Mouse (Mus musculus) heart, postnatal 0 days (tissue): ENCODE data around the gene Esm1. TPM values are rescaled to one million over a fixed set of nuclear protein-coding genes. Genes with fewer than 3 reads are reported as not detected.

Experiments
- ATAC-seq: fragments of 200-750 bp; cut with Nextera tagmentation; 2 replicates; pipeline ENCODE4 v1.8.0; 2017; ENCODE audit warnings: low read depth, moderate number of reproducible peaks, moderate library complexity; ENCODE audit not compliant: insufficient read depth
- DNase-seq: peaks from one replicate; pipeline ENCODE4 v3.0.0-alpha.2; 2016; ENCODE audit warnings: low spot score
- H3K27ac ChIP-seq: fragments of 300-500 bp; sonication (generic); 2 replicates; pipeline ENCODE4 v1.5.1; 2014; ENCODE audit warnings: low read depth, mild to moderate bottlenecking
- H3K27me3 ChIP-seq: fragments of 300-500 bp; sonication (generic); 2 replicates; pipeline ENCODE4 v1.6.1; 2014; ENCODE audit warnings: low read length, mixed read lengths; ENCODE audit not compliant: control insufficient read depth, insufficient read depth
- H3K36me3 ChIP-seq: fragments of 300-500 bp; sonication (generic); replicated peaks from 2 replicates; pipeline ENCODE4 v1.6.1; 2014; ENCODE audit warnings: low read length, mixed read lengths; ENCODE audit not compliant: control insufficient read depth, insufficient read depth
- H3K4me1 ChIP-seq: fragments of 300-500 bp; sonication (generic); 2 replicates; pipeline ENCODE4 v1.6.1; 2014; ENCODE audit warnings: antibody characterized with exemption; ENCODE audit not compliant: control insufficient read depth, insufficient read depth
- H3K4me2 ChIP-seq: fragments of 300-500 bp; sonication (generic); 2 replicates; pipeline ENCODE4 v1.6.1; 2014; ENCODE audit warnings: low read depth, mild to moderate bottlenecking, low read length, moderate library complexity
- H3K4me3 ChIP-seq: fragments of 300-500 bp; sonication (generic); 2 replicates; pipeline ENCODE4 v1.5.1; 2014; ENCODE audit warnings: low read depth, low read length
- H3K9ac ChIP-seq: fragments of 300-500 bp; sonication (generic); replicated peaks from 2 replicates; pipeline ENCODE4 v1.6.1; 2014; ENCODE audit warnings: low read depth, low read length, mixed read lengths
- H3K9me3 ChIP-seq: fragments of 300-500 bp; sonication (generic); replicated peaks from 2 replicates; pipeline ENCODE4 v1.6.1; 2016; ENCODE audit warnings: low read length; ENCODE audit not compliant: control insufficient read depth
- CTCF ChIP-seq: IDR thresholded peaks from 2 replicates; pipeline ENCODE4 v1.5.1; 2016; ENCODE audit warnings: antibody characterized with exemption, control low read depth, low read depth
- EP300 ChIP-seq: IDR thresholded peaks from 2 replicates; pipeline ENCODE4 v1.6.1; 2016; ENCODE audit warnings: antibody characterized with exemption, low read depth
- WGBS: fragments of 180-500 bp; shearing (Covaris S2); extraction: QIAGEN DNeasy Blood & Tissue Kit; methylation state at CpG from one replicate; pipeline ENCODE4 v1.1.7; 2014; 5-methylcytosine and 5-hydroxymethylcytosine counted together
- polyA plus RNA-seq: library from polyadenylated mRNA; unstranded; fragments of >200 nt; fragmentation: Nextera tagmentation; extraction: Ambion mirVana; gene quantifications from 2 replicates; pipeline ENCODE4 v1.2.1, GENCODE M21; 2015
- total RNA-seq: library from RNA; depleted of rRNA; stranded (reverse); fragments of >200 nt; gene quantifications from 2 replicates; pipeline ENCODE4 v1.2.3, GENCODE M21; 2014; ENCODE audit warnings: low replicate concordance; rRNA removed

Gene Esm1
- total and polyA plus RNA-seq, 2 experiments from 2014 or later = 0.61 TPM; not detected in 1

- Histone ChIP-seq H3K9me3 (no peaks in the 10 kb centered on the region), H3K4me3 (no peak overlapping the region), H3K9ac (no peak overlapping the region), H3K27me3 (no peaks in the 10 kb centered on the region), H3K4me1 (no peaks in the 10 kb centered on the region), H3K36me3 (no peaks in the 10 kb centered on the region), H3K27ac (no peak overlapping the region), H3K4me2 (no peak overlapping the region)
- no peak for DNase-seq
- 80% methylated on average over 5 of the region's 5 CpGs for WGBS
- TF ChIP-seq CTCF (no peak), EP300 (no peak)
- ATAC-seq = no peak
Observed at GRCm38 (mm10) chr13:113259237-113259636, 49.8 kb downstream of the Esm1 start.

GRCm38 (mm10) chr13:113262822-113263221 is 53.4 kb downstream of the Esm1 start:
- TF ChIP-seq EP300 = no peak
- TF ChIP-seq CTCF = no peak
- Histone ChIP-seq H3K9ac (no peak overlapping the region), H3K36me3 (no peaks in the 10 kb centered on the region), H3K4me3 (no peak overlapping the region), H3K27ac (no peak overlapping the region), H3K4me2 (0 out of 2 replicates have a peak overlapping the region, but pooled peaks have one; percentile 14), H3K27me3 (0 out of 2 replicates have a peak, but pooled peaks cover 5% of the 10 kb centered on the region), H3K9me3 (no peaks in the 10 kb centered on the region), H3K4me1 (no peaks in the 10 kb centered on the region)
- WGBS = 51% methylated on average over 12 of the region's 12 CpGs
- no peak for ATAC-seq
- no peak for DNase-seq

- no peak overlapping the region for H3K9ac ChIP-seq
- 0 out of 2 replicates have a peak, but pooled peaks cover 5% of the 10 kb centered on the region for H3K27me3 ChIP-seq
- no peaks in the 10 kb centered on the region for H3K9me3 ChIP-seq
- ATAC-seq = no peak
- H3K36me3 ChIP-seq = no peaks in the 10 kb centered on the region
- peak; percentile 30 for DNase-seq
- no peaks in the 10 kb centered on the region for H3K4me1 ChIP-seq
- WGBS = 16% methylated on average over 13 of the region's 13 CpGs
- H3K4me2 ChIP-seq = no peak overlapping the region
- no peak overlapping the region for H3K27ac ChIP-seq
- no peak overlapping the region for H3K4me3 ChIP-seq
- TF ChIP-seq CTCF (peak; percentile 68), EP300 (no peak)
Observed at GRCm38 (mm10) chr13:113265257-113265656, 55.8 kb downstream of the Esm1 start.

- 20% methylated on average over 9 of the region's 9 CpGs for WGBS
- peak; percentile 56 for DNase-seq
- TF ChIP-seq CTCF (peak; percentile 85), EP300 (no peak)
- no peaks in the 10 kb centered on the region for H3K4me1 ChIP-seq
- 0 out of 2 replicates have a peak, but pooled peaks cover 5% of the 10 kb centered on the region for H3K27me3 ChIP-seq
- H3K27ac ChIP-seq = no peak overlapping the region
- no peak overlapping the region for H3K9ac ChIP-seq
- no peaks in the 10 kb centered on the region for H3K36me3 ChIP-seq
- H3K4me3 ChIP-seq = no peak overlapping the region
- peak overlapping the region; percentile 36; the same call in 1 of the 2 replicates for H3K4me2 ChIP-seq
- ATAC-seq = no peak
- H3K9me3 ChIP-seq = no peaks in the 10 kb centered on the region
Observed at GRCm38 (mm10) chr13:113266495-113266951, 57.1 kb downstream of the Esm1 start.

GRCm38 (mm10) chr13:113267204-113267603 is 57.7 kb downstream of the Esm1 start:
- TF ChIP-seq CTCF (no peak), EP300 (no peak)

More at GRCm38 (mm10) chr13:113267204-113267603, 57.7 kb downstream of the Esm1 start:
- Histone ChIP-seq H3K4me2 (no peak overlapping the region), H3K36me3 (no peaks in the 10 kb centered on the region), H3K4me3 (no peak overlapping the region), H3K9me3 (no peaks in the 10 kb centered on the region), H3K4me1 (no peaks in the 10 kb centered on the region), H3K27me3 (0 out of 2 replicates have a peak, but pooled peaks cover 5% of the 10 kb centered on the region), H3K27ac (no peak overlapping the region), H3K9ac (no peak overlapping the region)
- DNase-seq = no peak
- WGBS = 66% methylated on average over 3 of the region's 3 CpGs
- no peak for ATAC-seq

Other genes starting within 250 kb of the Esm1 start
- gene Ccno, start 221.9 kb upstream of the Esm1 start, total RNA-seq = 0.23 TPM in 1 of 2 replicates, not detected in the other
- 0.14 and 0.29 TPM in 2 replicates for gene Ccno, start 221.9 kb upstream of the Esm1 start, polyA plus RNA-seq
- not detected in 2 replicates for gene Mcidas, start 215.8 kb upstream of the Esm1 start, total RNA-seq
- 0.08 TPM in 1 of 2 replicates, not detected in the other for gene Mcidas, start 215.8 kb upstream of the Esm1 start, polyA plus RNA-seq
- gene Cdc20b, start 174.5 kb upstream of the Esm1 start, total RNA-seq = not detected in 2 replicates
- not detected in 2 replicates for gene Cdc20b, start 174.5 kb upstream of the Esm1 start, polyA plus RNA-seq
- gene Gpx8, start 163.2 kb upstream of the Esm1 start, total RNA-seq = 26.8 and 32.3 TPM in 2 replicates
- 100 and 109 TPM in 2 replicates for gene Gpx8, start 163.2 kb upstream of the Esm1 start, polyA plus RNA-seq
- gene Gzma, start 108.7 kb upstream of the Esm1 start, total RNA-seq = 12.4 TPM in 1 of 2 replicates, not detected in the other
- gene Gzma, start 108.7 kb upstream of the Esm1 start, polyA plus RNA-seq = 0.31 and 0.36 TPM in 2 replicates
- not detected in 2 replicates for gene Gzmk, start 16.2 kb downstream of the Esm1 start, total RNA-seq
- gene Gzmk, start 16.2 kb downstream of the Esm1 start, polyA plus RNA-seq = not detected in 2 replicates
- gene BC067074, start 83.5 kb downstream of the Esm1 start, total RNA-seq = 1.8 and 4.7 TPM in 2 replicates
- gene BC067074, start 83.5 kb downstream of the Esm1 start, polyA plus RNA-seq = 1.1 and 1.3 TPM in 2 replicates